Mouse (Mus musculus) liver, embryonic 14.5 days (tissue): ENCODE data around the gene Ppp1r13l.

Source experiments
- CTCF ChIP-seq: IDR thresholded peaks from 2 replicates; pipeline ENCODE4 v1.5.1; 2016; ENCODE audit warnings: antibody characterized with exemption, low read depth, control low read depth
- EP300 ChIP-seq: IDR thresholded peaks from 2 replicates; pipeline ENCODE4 v1.6.1; 2016; ENCODE audit warnings: antibody characterized with exemption, low read depth

DNA sequence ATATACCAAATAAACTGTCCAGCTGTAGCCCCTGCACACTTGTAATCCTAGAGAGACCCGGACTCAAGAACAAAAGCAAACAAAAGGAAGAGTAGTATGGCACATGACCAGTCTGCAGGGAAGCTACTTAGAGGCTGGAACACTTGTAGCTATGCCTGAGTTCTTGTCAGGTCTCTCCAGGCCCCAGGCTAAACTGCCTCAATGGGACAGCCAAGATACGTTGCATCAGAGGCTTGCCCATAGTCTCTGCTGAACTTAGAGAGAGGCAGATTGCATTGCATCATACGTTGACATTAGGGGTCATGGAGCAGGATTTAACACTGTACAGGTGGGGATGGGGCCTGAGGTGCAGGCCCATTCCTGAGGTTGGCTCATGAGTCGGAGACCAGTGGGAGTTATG, 16.5 kb downstream of the Ppp1r13l start:
- no peak for TF ChIP-seq CTCF
- no peak for TF ChIP-seq EP300
